Mouse (Mus musculus) MEL (cell line): ENCODE results near the gene Deup1. TPM values are rescaled to one million over a fixed set of nuclear protein-coding genes. Genes with fewer than 3 reads are reported as not detected.

Experiments
- DNase-seq: peaks from one replicate; pipeline ENCODE4 v3.0.0; 2011; ENCODE audit warnings: low read depth, low spot score
- H3K27ac ChIP-seq: 2 replicates; pipeline ENCODE4 v1.5.1; 2012; ENCODE audit warnings: low read depth, mild to moderate bottlenecking, control low read depth, low read length, moderate library complexity; ENCODE audit not compliant: control insufficient read depth
- H3K27me3 ChIP-seq, 2 experiments: fragments of 150-350 bp in 1 of 2; sonication (generic) in 1 of 2; 2 replicates each; pipeline ENCODE4 v1.6.1; 2012; ENCODE audit warnings: low read length in 2 of 2, mild to moderate bottlenecking in 2 of 2, improper control_type of control experiment in 1 of 2, moderate library complexity in 1 of 2; ENCODE audit not compliant: insufficient read depth in 2 of 2, control insufficient read depth in 1 of 2
- H3K36me3 ChIP-seq, 2 experiments: 2 replicates each; pipeline ENCODE4 v1.6.1; 2012 to 2014; ENCODE audit warnings: low read length in 2 of 2, improper control_type of control experiment in 1 of 2, inconsistent platforms in 1 of 2, mild to moderate bottlenecking in 1 of 2; ENCODE audit not compliant: insufficient read depth in 2 of 2, control insufficient read depth in 1 of 2
- H3K4me1 ChIP-seq, 2 experiments: fragments of 150-350 bp in 1 of 2; sonication (generic) in 1 of 2; 2 replicates each; pipeline ENCODE4 v1.6.1; 2012; ENCODE audit warnings: low read length in 2 of 2, improper control_type of control experiment in 1 of 2, mild to moderate bottlenecking in 1 of 2; ENCODE audit not compliant: insufficient read depth in 2 of 2, control insufficient read depth in 1 of 2
- H3K4me3 ChIP-seq, 2 experiments: fragments of 150-350 bp in 1 of 2; sonication (generic) in 1 of 2; 2 replicates each; pipeline ENCODE4 v1.5.1; 2012; ENCODE audit warnings: low read depth in 2 of 2, low read length in 2 of 2, mild to moderate bottlenecking in 2 of 2, moderate library complexity in 2 of 2, control low read depth in 1 of 2, improper control_type of control experiment in 1 of 2; ENCODE audit not compliant: control insufficient read depth in 1 of 2, insufficient read depth in 1 of 2
- H3K79me2 ChIP-seq: 2 replicates; pipeline ENCODE4 v1.6.1; 2012; ENCODE audit warnings: mild to moderate bottlenecking, low read length, moderate library complexity; ENCODE audit not compliant: control insufficient read depth, poor library complexity, insufficient read depth
- H3K9ac ChIP-seq: 2 replicates; pipeline ENCODE4 v1.6.1; 2012; ENCODE audit warnings: low read depth, mild to moderate bottlenecking, control low read depth, low read length, moderate library complexity; ENCODE audit not compliant: control insufficient read depth, poor library complexity, severe bottlenecking
- H3K9me3 ChIP-seq: fragments of 150-350 bp; sonication (generic); replicated peaks from 2 replicates; pipeline ENCODE4 v1.6.1; 2012; ENCODE audit warnings: mild to moderate bottlenecking, low read length, improper control_type of control experiment, moderate library complexity; ENCODE audit not compliant: insufficient read depth
- CHD1 ChIP-seq: IDR thresholded peaks from 2 replicates; pipeline ENCODE4 v1.6.1; 2012; ENCODE audit warnings: low read depth, mild to moderate bottlenecking, inconsistent platforms, low read length, improper control_type of control experiment
- CHD2 ChIP-seq: IDR thresholded peaks from 2 replicates; pipeline ENCODE4 v1.6.1; 2011; ENCODE audit warnings: low read length, improper control_type of control experiment
- CTCF ChIP-seq, 3 experiments: IDR thresholded peaks in 2 of 3; conservative IDR thresholded peaks in 1 of 3; 2 replicates each; pipeline ENCODE4 v1.5.1; 2011 to 2012; ENCODE audit warnings: low read length in 3 of 3, low read depth in 2 of 3, mild to moderate bottlenecking in 2 of 3, improper control_type of control experiment in 1 of 3, inconsistent platforms in 1 of 3, mixed read lengths in 1 of 3, moderate library complexity in 1 of 3; ENCODE audit not compliant: control insufficient read depth in 1 of 3, insufficient read depth in 1 of 3, poor library complexity in 1 of 3, severe bottlenecking in 1 of 3
- ELF1 ChIP-seq: IDR thresholded peaks from 2 replicates; pipeline ENCODE4 v1.6.1; 2014; ENCODE audit warnings: low read depth, mild to moderate bottlenecking, inconsistent platforms, low read length, improper control_type of control experiment, moderate library complexity
- EP300 ChIP-seq, 2 experiments: IDR thresholded peaks; 2 replicates each; pipeline ENCODE4 v1.6.1; 2011; ENCODE audit warnings: improper control_type of control experiment in 2 of 2, low read length in 2 of 2, low read depth in 1 of 2, mild to moderate bottlenecking in 1 of 2
- GABPA ChIP-seq: IDR thresholded peaks from 2 replicates; pipeline ENCODE4 v1.6.1; 2012; ENCODE audit warnings: low read depth, mild to moderate bottlenecking, inconsistent platforms, low read length, improper control_type of control experiment, moderate library complexity
- HCFC1 ChIP-seq: IDR thresholded peaks from 2 replicates; pipeline ENCODE4 v1.6.1; 2012; ENCODE audit warnings: low read depth, mild to moderate bottlenecking, inconsistent platforms, low read length, improper control_type of control experiment, moderate library complexity
- JUND ChIP-seq: IDR thresholded peaks from 2 replicates; pipeline ENCODE4 v1.6.1; 2011; ENCODE audit warnings: low read depth, mild to moderate bottlenecking, improper control_type of control experiment, low read length
- KAT2A ChIP-seq: conservative IDR thresholded peaks from 2 replicates; pipeline ENCODE4 v1.6.1; 2012; ENCODE audit warnings: low read depth, low read length, improper control_type of control experiment, inconsistent platforms
- MAX ChIP-seq: IDR thresholded peaks from 2 replicates; pipeline ENCODE4 v1.6.1; 2011; ENCODE audit warnings: low read length, improper control_type of control experiment
- MYB ChIP-seq: IDR thresholded peaks from 2 replicates; pipeline ENCODE4 v1.6.1; 2011; ENCODE audit warnings: mild to moderate bottlenecking, low read depth, low read length, improper control_type of control experiment
- NELFE ChIP-seq: IDR thresholded peaks from 2 replicates; pipeline ENCODE4 v1.6.1; 2011; ENCODE audit warnings: low read depth, low read length, improper control_type of control experiment
- NRF1 ChIP-seq: IDR thresholded peaks from 2 replicates; pipeline ENCODE4 v1.6.1; 2014; ENCODE audit warnings: low read depth, mild to moderate bottlenecking, inconsistent platforms, low read length, improper control_type of control experiment, moderate library complexity; ENCODE audit not compliant: poor library complexity, insufficient read depth, severe bottlenecking
- POLR2AphosphoS2 ChIP-seq: IDR thresholded peaks from 2 replicates; pipeline ENCODE4 v1.6.1; 2011; ENCODE audit warnings: low read length, improper control_type of control experiment
- RAD21 ChIP-seq: IDR thresholded peaks from 2 replicates; pipeline ENCODE4 v1.6.1; 2011; ENCODE audit warnings: mild to moderate bottlenecking, low read depth, low read length, improper control_type of control experiment
- RCOR1 ChIP-seq: IDR thresholded peaks from 2 replicates; pipeline ENCODE4 v1.6.1; 2012; ENCODE audit warnings: low read depth, mild to moderate bottlenecking, inconsistent platforms, low read length, improper control_type of control experiment
- SIN3A ChIP-seq: IDR thresholded peaks from 2 replicates; pipeline ENCODE4 v1.6.1; 2012; ENCODE audit warnings: low read length, improper control_type of control experiment, inconsistent platforms
- TBP ChIP-seq: IDR thresholded peaks from 2 replicates; pipeline ENCODE4 v1.8.0; 2011; ENCODE audit warnings: low read depth, low read length, improper control_type of control experiment
- TCF12 ChIP-seq: IDR thresholded peaks from 2 replicates; pipeline ENCODE4 v1.6.1; 2014; ENCODE audit warnings: low read depth, mild to moderate bottlenecking, inconsistent platforms, low read length, improper control_type of control experiment, moderate library complexity
- USF1 ChIP-seq: IDR thresholded peaks from 2 replicates; pipeline ENCODE4 v1.6.1; 2014; ENCODE audit warnings: low read depth, mild to moderate bottlenecking, inconsistent platforms, low read length, improper control_type of control experiment, moderate library complexity
- USF2 ChIP-seq, 2 experiments: IDR thresholded peaks; 2 replicates each; pipeline ENCODE4 v1.6.1; 2011 to 2012; ENCODE audit warnings: improper control_type of control experiment in 2 of 2, low read length in 2 of 2, borderline replicate concordance in 1 of 2, inconsistent platforms in 1 of 2, low read depth in 1 of 2, mild to moderate bottlenecking in 1 of 2; ENCODE audit not compliant: insufficient read depth in 1 of 2
- ZC3H11A ChIP-seq: IDR thresholded peaks from 2 replicates; pipeline ENCODE4 v1.6.1; 2012; ENCODE audit warnings: low read depth, mild to moderate bottlenecking, inconsistent platforms, low read length, improper control_type of control experiment
- ZNF384 ChIP-seq: IDR thresholded peaks from 2 replicates; pipeline ENCODE4 v1.6.1; 2012; ENCODE audit warnings: low read depth, mild to moderate bottlenecking, inconsistent platforms, low read length, improper control_type of control experiment
- polyA plus RNA-seq, 2 experiments: library from polyadenylated mRNA; stranded (reverse) in 1 of 2; unstranded in 1 of 2; fragments of >175 nt in 1 of 2; fragments of >200 nt in 1 of 2; gene quantifications; 2 replicates each; pipeline versions ENCODE4 v1.2.1 to v1.2.4; 2012; ENCODE audit warnings: low replicate concordance in 2 of 2, low read depth in 1 of 2; ENCODE audit not compliant: insufficient read length in 2 of 2, insufficient read depth in 1 of 2, missing spikeins in 1 of 2
- total RNA-seq: library from RNA; depleted of rRNA; stranded (reverse); fragments of 300-350 nt; gene quantifications from 2 replicates; pipeline ENCODE4 v1.2.3, GENCODE M21; 2012

The Deup1 gene
- total and polyA plus RNA-seq, 3 experiments: not detected

DNA sequence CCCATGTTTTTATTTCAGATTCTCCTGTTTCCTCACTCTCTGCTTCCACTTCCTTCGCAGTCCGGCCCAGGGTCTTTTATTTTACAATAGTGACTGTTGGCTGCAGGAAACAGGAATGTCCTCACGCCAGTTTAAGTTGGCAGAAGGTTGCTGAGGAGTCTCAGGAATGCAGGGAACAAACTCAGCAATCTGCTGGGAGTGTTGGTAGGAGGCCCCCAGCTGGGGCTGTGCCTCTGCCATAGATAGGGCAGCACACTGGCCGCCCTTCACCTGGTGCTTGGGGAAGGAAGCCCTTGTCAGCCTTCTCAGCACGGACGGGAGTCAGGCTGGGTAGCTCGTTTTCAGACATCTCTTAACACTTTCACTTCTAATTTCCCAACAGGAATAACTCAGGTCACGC lies 102.5 kb downstream of the Deup1 start:
- no peak for TF ChIP-seq CHD1
- no peak for TF ChIP-seq MYB
- TF ChIP-seq RAD21: no peak
- no peak for TF ChIP-seq NELFE
- no peak for TF ChIP-seq RCOR1
- no peak for TF ChIP-seq USF1
- no peak for TF ChIP-seq TBP
- no peak for TF ChIP-seq ELF1
- no peak for TF ChIP-seq EP300 (IDR thresholded peaks at IDR 0.05; ENCODE audit: low read depth in 1 of 2, low read length in 2 of 2)
- no peak for TF ChIP-seq USF2 (IDR thresholded peaks at IDR 0.05; ENCODE audit: borderline replicate concordance in 1 of 2, insufficient read depth in 1 of 2, low read depth in 1 of 2, low read length in 2 of 2)
- TF ChIP-seq POLR2AphosphoS2: no peak
- Histone ChIP-seq H3K9me3 (no peaks in the 10 kb centered on the region), H3K4me3 (no peak overlapping the region), H3K27ac (no peak overlapping the region), H3K36me3 (no peaks in the 10 kb centered on the region), H3K79me2 (no peaks in the 10 kb centered on the region), H3K27me3 (no peaks in the 10 kb centered on the region), H3K4me1 (peaks cover 0 to 4% of the 10 kb centered on the region in 2 experiments; a peak in 1 of 4 replicates), H3K9ac (no peak overlapping the region)
- no peak for DNase-seq

DNA sequence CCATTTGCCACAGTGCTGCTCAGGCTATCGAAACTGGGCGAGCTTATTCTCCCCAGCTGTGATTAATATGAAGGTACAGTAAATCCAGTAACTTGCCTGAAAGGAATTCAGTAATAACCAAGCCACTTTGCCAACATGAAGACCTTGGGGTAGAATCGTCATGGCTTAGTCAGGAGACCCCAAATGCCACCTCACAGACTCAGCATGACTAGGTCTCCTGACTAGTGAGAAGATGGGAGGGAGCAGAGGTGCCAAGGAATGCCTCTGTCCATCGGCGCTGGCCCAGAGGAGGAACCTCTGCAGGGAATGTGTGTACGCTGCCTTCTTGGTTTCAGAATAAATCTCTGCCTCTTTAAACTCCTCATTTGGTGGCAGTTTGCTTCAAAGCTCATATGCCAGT lies 104.1 kb downstream of the Deup1 start:
- TF ChIP-seq TCF12 (no peak), SIN3A (no peak), USF1 (no peak), KAT2A (no peak), ELF1 (no peak)
- no peak overlapping the region for H3K27ac ChIP-seq

GRCm38 (mm10) chr9:15522887-15523286 lies 104.8 kb downstream of the Deup1 start:
- Histone ChIP-seq H3K4me1 (no peaks in the 10 kb centered on the region), H3K36me3 (no peaks in the 10 kb centered on the region)
- TF ChIP-seq CHD2 (no peak), TBP (no peak), HCFC1 (no peak), POLR2AphosphoS2 (no peak), ZC3H11A (no peak), CTCF (IDR thresholded peaks at IDR 0.05 in 2 of 3, conservative IDR thresholded peaks at IDR 0.05 in 1 of 3; ENCODE audit: control insufficient read depth in 1 of 3, insufficient read depth in 1 of 3, low read depth in 2 of 3, low read length in 3 of 3, poor library complexity in 1 of 3, severe bottlenecking in 1 of 3) (no peak), MAX (no peak), NRF1 (no peak), CHD1 (no peak), GABPA (no peak), ZNF384 (no peak), RCOR1 (no peak), TCF12 (no peak), KAT2A (no peak), JUND (no peak), RAD21 (no peak)

More for the DNA sequence above, 104.1 kb downstream of the Deup1 start:
- Histone ChIP-seq H3K27me3 (no peaks in the 10 kb centered on the region), H3K4me3 (no peak overlapping the region), H3K36me3 (no peaks in the 10 kb centered on the region), H3K79me2 (no peaks in the 10 kb centered on the region), H3K9me3 (no peaks in the 10 kb centered on the region), H3K9ac (no peak overlapping the region), H3K4me1 (no peaks in the 10 kb centered on the region)
- no peak for DNase-seq

More at GRCm38 (mm10) chr9:15522887-15523286, 104.8 kb downstream of the Deup1 start:
- Histone ChIP-seq H3K9ac (no peak overlapping the region), H3K79me2 (no peaks in the 10 kb centered on the region), H3K27me3 (no peaks in the 10 kb centered on the region), H3K9me3 (no peaks in the 10 kb centered on the region), H3K27ac (no peak overlapping the region), H3K4me3 (no peak overlapping the region)
- DNase-seq: no peak
